Mouse (Mus musculus): ENCODE results near the gene Dcun1d1. TPM values are rescaled to one million over a fixed set of nuclear protein-coding genes. Genes with fewer than 3 reads are reported as not detected.

Gene Dcun1d1
- total RNA-seq, 1 experiment from 2014 or later = 75.1 TPM

DNA sequence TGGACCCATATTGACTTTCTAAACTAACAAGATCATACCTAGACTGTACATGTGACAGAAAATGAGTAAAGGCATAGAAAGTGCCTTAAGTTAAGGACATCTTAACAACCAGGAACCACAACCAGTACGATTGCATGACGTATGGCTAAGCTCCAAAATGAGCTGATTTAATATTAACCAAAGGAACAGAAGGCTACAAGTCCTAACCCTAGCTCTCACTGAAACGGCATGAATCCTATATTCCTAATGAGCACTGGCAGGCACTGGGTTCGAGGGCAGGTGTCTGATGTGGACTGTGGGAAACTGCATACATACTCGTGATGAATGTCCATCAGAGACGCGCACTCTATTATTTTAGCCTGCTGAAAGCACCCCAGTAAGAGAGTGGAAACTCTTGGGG lies 5.9 kb downstream of the Dcun1d1 start:
- DNase-seq = no peak

GRCm38 (mm10) chr3:35929831-35930230 lies 7.4 kb downstream of the Dcun1d1 start:
- no peak for DNase-seq

GRCm38 (mm10) chr3:35929406-35929805 lies 7.8 kb downstream of the Dcun1d1 start:
- DNase-seq = no peak

GRCm38 (mm10) chr3:35925852-35926251 lies 11.4 kb downstream of the Dcun1d1 start:
- DNase-seq = no peak

DNA sequence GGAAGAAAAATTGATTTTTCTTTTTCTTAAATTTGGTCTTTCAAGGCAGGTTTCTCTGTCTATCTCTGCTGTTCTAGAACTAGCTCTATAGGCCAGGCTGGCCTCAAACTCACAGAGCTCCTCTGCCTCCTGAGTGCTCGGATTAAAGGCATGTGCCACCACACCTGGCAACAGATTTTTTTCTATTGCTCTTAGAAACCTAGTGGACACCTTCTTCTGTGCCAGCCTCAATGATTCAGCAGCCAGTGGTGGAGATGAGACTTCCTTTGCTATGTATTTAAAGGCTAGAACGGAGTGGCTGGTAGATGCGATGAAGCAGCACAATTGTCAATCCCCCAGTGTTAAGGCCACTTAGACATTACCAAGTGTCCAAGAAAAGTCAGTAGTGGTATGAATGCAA lies 13.2 kb downstream of the Dcun1d1 start:
- no peak for DNase-seq

GRCm38 (mm10) chr3:35923495-35923894 lies 13.8 kb downstream of the Dcun1d1 start:
- DNase-seq = no peak

- DNase-seq = peak; percentile 18
These were observed 14.7 kb downstream of the Dcun1d1 start for GRCm38 (mm10) chr3:35922522-35922921.

DNA sequence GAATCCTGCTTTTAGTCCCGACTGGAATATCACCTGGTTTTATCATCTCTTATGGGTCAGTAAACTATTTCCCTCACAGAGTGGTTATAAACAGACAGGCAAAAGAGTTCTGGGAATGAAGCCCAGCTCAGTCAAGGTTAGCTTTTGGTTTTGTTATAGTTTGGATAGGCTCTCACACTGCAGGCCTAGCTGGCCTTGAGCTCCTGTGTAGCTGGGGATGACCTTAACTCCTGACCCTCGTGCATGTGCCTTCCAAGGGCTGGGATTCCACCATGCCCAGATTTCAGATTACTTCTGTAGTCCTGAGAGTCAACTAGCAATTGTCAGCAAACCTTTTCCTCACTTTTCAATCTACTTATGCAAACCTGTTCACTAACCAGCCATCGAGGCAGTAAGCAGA lies 19.0 kb downstream of the Dcun1d1 start:
- peak; percentile 23 for DNase-seq

- no peak for DNase-seq
These were observed 28.1 kb downstream of the Dcun1d1 start for GRCm38 (mm10) chr3:35908982-35909680.

DNA sequence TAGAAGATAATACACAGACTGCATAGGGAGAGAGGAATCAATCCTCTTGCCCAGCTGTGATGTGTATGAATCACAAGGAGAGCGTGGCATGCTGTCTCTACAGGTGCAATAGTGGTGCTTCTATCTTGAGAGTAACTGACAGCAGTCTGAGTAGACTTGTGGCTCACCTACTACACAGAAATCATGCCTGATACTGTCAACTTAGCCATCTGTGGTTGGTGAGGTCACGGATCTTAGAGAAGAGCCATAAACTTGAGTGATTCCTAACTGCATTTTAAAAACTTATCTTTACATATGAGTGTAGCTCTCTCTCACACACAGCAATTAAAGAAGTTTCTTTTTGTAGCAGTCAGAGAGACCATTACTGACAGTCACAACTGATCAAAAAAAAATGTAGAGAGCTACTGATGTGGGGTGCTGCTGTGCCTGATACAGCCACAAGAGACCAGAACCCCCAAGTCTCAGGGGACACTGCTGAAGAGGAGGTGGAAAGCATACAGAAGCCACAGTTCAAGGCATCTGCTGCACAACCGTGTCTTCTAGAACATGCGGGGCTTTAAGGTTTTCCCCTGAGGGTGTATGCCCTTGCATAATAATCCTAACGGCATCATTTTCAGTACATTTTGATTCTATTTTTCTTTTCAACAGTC lies 36.6 kb downstream of the Dcun1d1 start:
- DNase-seq = no peak

DNA sequence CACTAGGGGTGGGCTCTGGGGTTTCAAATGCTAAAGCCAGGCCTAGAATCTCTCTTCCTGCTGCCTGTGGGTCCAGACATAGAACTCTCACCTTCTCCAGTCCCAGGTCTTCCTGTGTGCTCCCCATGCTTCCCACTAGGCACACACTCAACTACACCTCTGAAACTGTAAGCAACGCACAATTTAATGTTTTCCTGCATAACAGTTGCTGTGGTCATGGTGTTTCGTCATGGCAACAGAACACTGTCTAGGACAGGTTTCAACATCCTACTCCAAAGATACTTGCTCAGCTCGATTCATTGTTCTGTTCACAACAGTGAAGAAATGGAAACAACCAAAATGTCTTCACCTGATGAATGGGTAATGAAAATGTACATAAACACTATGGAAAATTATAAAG lies 38.1 kb downstream of the Dcun1d1 start:
- no peak for DNase-seq

DNA sequence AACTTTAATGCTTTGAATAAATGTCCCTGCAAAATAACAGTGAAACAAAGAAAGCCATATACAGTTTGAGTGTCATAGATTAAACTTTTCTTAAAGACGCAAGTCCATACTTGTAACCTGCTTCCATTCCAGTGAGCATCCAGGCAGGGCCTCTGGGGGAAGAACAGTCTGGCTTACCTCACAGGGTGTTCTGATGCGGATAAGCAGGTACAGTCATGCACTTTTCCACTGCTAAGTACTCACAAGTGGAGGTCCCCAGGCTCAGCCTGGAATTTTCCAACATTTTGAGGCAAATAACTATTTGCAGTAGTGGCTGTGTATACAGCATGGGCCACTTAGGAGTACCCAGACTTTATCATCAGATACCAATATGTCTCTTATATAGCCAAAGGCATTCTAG lies 39.3 kb downstream of the Dcun1d1 start:
- no peak for DNase-seq

DNA sequence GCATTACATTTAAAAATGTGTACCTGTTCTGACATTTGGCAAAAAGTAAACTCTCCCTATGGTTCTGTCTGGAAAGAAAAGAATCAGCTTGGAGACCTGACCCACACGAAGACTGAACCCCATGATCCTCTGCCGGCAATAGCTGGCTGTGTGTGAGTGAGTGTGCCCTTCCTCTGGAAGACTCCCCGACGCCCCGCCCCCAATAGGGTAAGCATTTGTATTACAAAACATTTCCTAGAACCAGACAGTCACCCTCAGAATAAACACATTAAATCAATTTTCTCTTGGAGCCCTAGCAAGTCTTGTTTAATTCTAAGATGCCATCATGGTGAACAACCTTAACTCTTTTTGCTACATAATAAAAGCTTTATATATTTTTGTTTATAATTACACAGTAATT lies 44.1 kb downstream of the Dcun1d1 start:
- DNase-seq = peak; percentile 29

- DNase-seq = no peak
These were observed 46.1 kb downstream of the Dcun1d1 start for GRCm38 (mm10) chr3:35891123-35891522.

GRCm38 (mm10) chr3:35889531-35889930 lies 47.7 kb downstream of the Dcun1d1 start:
- DNase-seq = no peak

GRCm38 (mm10) chr3:35883267-35883666 lies 54.0 kb downstream of the Dcun1d1 start:
- DNase-seq = no peak

GRCm38 (mm10) chr3:35849326-35849725 lies 87.9 kb downstream of the Dcun1d1 start:
- DNase-seq = no peak

Other genes with a start within 250 kb of the Dcun1d1 start
- 61.0 and 62.1 TPM in 2 replicates for gene Atp11b, start 183.3 kb downstream of the Dcun1d1 start, total RNA-seq (2021)
- 111 and 116 TPM in 2 replicates for gene Mccc1, start 63.2 kb upstream of the Dcun1d1 start, total RNA-seq (2021)
- 0.15 TPM in 1 of 2 replicates, not detected in the other for gene Ccdc144b, start 116.1 kb upstream of the Dcun1d1 start, total RNA-seq (2021)
- gene Acad9, start 128.5 kb upstream of the Dcun1d1 start, total RNA-seq (2021) = 39.2 and 52.5 TPM in 2 replicates
- 8.0 and 8.6 TPM in 2 replicates for gene D3Ertd254e, start 213.6 kb upstream of the Dcun1d1 start, total RNA-seq (2021)

All from adrenal gland, postnatal 25 days (tissue).